Mouse (Mus musculus) right cerebral cortex, postnatal 36 days (tissue): ENCODE data around the gene Sp110.
"Not testable (repeated sequence)": the region's sequence is repeated elsewhere in the genome, so short reads cannot be mapped to it uniquely, and the experiment has no call there.

Experiments used
- DNase-seq, 2 experiments: peaks; one replicate each; pipeline ENCODE4 v3.0.0; 2022; ENCODE audit warnings: low spot score in 2 of 2, mixed read lengths in 1 of 2

Sp110 gene

GRCm38 (mm10) chr1:85546442-85546841 is 52.2 kb downstream of the Sp110 start:
- DNase-seq = not testable (repeated sequence)

DNA sequence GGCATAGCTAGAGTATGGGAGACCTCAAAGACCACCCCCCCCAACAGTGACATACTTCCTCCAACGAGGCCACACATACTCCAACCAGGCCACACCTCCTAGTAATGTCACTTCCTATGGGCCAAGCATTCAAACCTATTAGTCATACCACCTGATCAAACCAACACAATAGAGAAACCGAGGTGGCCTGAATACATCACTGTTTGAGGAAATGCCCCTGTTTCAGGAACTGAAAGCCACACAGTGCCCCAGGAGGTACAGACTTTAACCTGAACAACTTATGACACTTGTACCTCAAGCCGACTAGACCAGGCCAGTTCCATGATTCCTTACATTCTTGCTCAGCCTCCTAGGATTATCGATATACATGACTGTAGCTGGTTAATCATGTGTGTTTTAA is 54.8 kb downstream of the Sp110 start:
- DNase-seq = not testable (repeated sequence)

DNA sequence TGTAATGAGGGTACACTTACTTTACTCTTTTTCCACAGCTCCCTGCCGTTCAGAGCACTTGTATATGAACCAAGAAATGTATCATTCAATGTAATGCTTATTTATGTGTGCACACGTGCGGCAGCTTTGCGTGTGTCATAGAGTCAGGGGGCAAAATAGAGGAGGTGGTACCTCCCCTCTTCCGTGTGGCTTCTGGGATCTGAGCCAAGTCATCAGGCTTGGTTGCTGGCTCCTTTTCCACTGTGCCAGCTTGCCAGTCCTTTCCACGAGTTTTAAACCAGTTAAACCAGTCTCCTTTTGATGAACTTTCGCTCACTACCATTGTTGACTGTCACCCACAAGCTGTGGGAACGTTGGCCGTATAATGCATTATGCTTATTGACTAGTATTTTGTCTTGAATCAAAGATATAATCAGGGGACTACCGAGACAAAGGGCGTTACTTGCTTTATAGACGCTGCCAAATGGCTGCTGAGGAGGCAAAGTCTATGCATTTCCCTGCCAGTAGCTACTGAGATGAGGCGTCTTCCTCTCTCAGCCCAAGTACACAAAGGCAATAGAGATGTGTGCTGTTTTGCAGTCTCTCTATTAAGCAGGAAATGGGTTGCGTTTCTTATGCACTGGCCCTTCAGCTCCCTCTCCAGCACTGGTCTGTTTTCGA is 70.0 kb downstream of the Sp110 start:
- DNase-seq = not testable (repeated sequence)
